ENCODE assay signal across 8 mouse cellular contexts in genomic region chr12:84217508-84218131, GRCm38 (mm10). TPM values are rescaled to one million over a fixed set of nuclear protein-coding genes. Genes with fewer than 3 reads are reported as not detected.
DNase-seq lines count a peak whose midpoint lies in the region; TF ChIP-seq lines count a peak whose summit lies in the region.

No protein-coding gene starts in this region.

- peaks cover 46% of the 10 kb centered on the region for H3K79me2 ChIP-seq in macrophage (ENCODE audit: inconsistent target)

- H3K4me3 ChIP-seq in macrophage (ENCODE audit: inconsistent target): peak overlapping the region; percentile 47
- H3K4me3 ChIP-seq in small intestine, adult 2 months (ENCODE audit: low read depth, low read length): peak overlapping the region; percentile 93

- intact Hi-C loops in heart, postnatal 10 days (cut with DNase I): loop anchor here (1.0 to 2.0 kb wide), 3 partner anchors 23 to 42 kb away; no protein-coding TSS in a partner anchor
- intact Hi-C loops in left cerebral cortex, postnatal 14 days (cut with DNase I): loop anchor here (1.0 to 5.0 kb wide), 2 partner anchors 24 to 40 kb away; no protein-coding TSS in a partner anchor

- no peak for TF ChIP-seq CTCF in small intestine, adult 2 months (IDR thresholded peaks at IDR 0.05; ENCODE audit: extremely low read depth, insufficient read length, insufficient replicate concordance, low read depth, low read length)

- H3K27ac ChIP-seq in macrophage: peak overlapping the region; percentile 66
- peak overlapping the region; percentile 84 for H3K27ac ChIP-seq in small intestine, adult 2 months (ENCODE audit: insufficient read depth, low read depth, low read length)

- 0 out of 2 replicates have a peak, but pooled peaks cover 8% of the 10 kb centered on the region for H3K36me3 ChIP-seq in macrophage (ENCODE audit: inconsistent target)
- peaks cover 9% of the 10 kb centered on the region for H3K36me3 ChIP-seq in small intestine, adult 2 months (ENCODE audit: control insufficient read depth, insufficient read depth, low read length)

- H3K27me3 ChIP-seq in small intestine, adult 2 months (ENCODE audit: control insufficient read depth, insufficient read depth, low read length): no peaks in the 10 kb centered on the region

- peaks cover 30% of the 10 kb centered on the region for H3K4me1 ChIP-seq in small intestine, adult 2 months (ENCODE audit: control insufficient read depth, insufficient read depth, insufficient read length, low read length)

- WGBS in macrophage (ENCODE audit: missing documents): 3% methylated on average over 21 of the region's 21 CpGs
- 2% methylated on average over 21 of the region's 21 CpGs for WGBS in small intestine, adult 2 months

- peak; percentile 42 to 67 for DNase-seq in left cerebral cortex, adult 18-20 months (ENCODE audit: low spot score in 2 of 2)
- no peak for DNase-seq in left cerebral cortex, adult 11 months (ENCODE audit: low spot score)
- peak; percentile 54 for DNase-seq in embryo, embryonic 9.5 days (ENCODE audit: extremely low spot score)
- peak; percentile 56 to 59 for DNase-seq in heart, postnatal 10 days
- DNase-seq in left cerebral cortex, postnatal 14 days (ENCODE audit: low spot score in 2 of 2): peak; percentile 45 to 64
- DNase-seq in cerebellum, adult 8-10 months: no peak

- no peak for TF ChIP-seq POLR2A in small intestine, adult 2 months (IDR thresholded peaks at IDR 0.05; ENCODE audit: low read depth, low read length)

RNA-seq across cellular contexts. Expression of gene Elmsan1, which starts 1.1 kb away (rescaled TPM):
- 10 to 100 TPM; 18.2 to 19.8 TPM for total RNA-seq in left cerebral cortex, adult 18-20 months (2021)
- 10 to 100 TPM; 19.5 to 20.3 TPM for total RNA-seq in heart, postnatal 10 days (2021)
- 10 to 100 TPM; 12.6 to 18.6 TPM for total RNA-seq in left cerebral cortex, postnatal 14 days (2021)
- total RNA-seq in macrophage (2018; cell fraction: chromatin; rRNA removed): 100 to 1,000 TPM in 11 of 26 experiments, 10 to 100 TPM in 15; 35.5 to 286 (median 91.6) TPM
- total RNA-seq in macrophage (2018; cell fraction: cytosol; rRNA removed): 10 to 100 TPM; 12.1 to 56.7 (median 24.1) TPM
- total RNA-seq in macrophage (2018; cell fraction: nucleus; rRNA removed): 100 to 1,000 TPM in 4 of 26 experiments, 10 to 100 TPM in 22; 27.9 to 188 (median 59.0) TPM
- polyA plus RNA-seq in macrophage (2018): 11.0 to 13.7 TPM (median 13.5 TPM) in 3 replicates
- polyA plus RNA-seq in small intestine, adult 2 months (2012; rRNA removed): 8.9 and 25.9 TPM in 2 replicates

Comparison
In these comparisons a context has a peak if more than half of its experiments do, and no peak if none do; other contexts are left out.
1. DNase-seq: peak in left cerebral cortex, adult 18-20 months (2 of 2), embryo, embryonic 9.5 days (single experiment), heart, postnatal 10 days (2 of 2) and left cerebral cortex, postnatal 14 days (2 of 2); none in left cerebral cortex, adult 11 months (single experiment) and cerebellum, adult 8-10 months (single experiment).